Mouse (Mus musculus) heart, embryonic 11.5 days (tissue): ENCODE data around the gene Cpeb4. TPM values are rescaled to one million over a fixed set of nuclear protein-coding genes. Genes with fewer than 3 reads are reported as not detected.

Source experiments
- ATAC-seq: fragments of 200-750 bp; cut with Nextera tagmentation; replicated peaks from 2 replicates; pipeline ENCODE4 v1.8.0; 2017; ENCODE audit warnings: moderate library complexity; ENCODE audit not compliant: insufficient number of reproducible peaks, low FRiP score, low TSS enrichment
- H3K27ac ChIP-seq: fragments of 300-500 bp; sonication (generic); 2 replicates; pipeline ENCODE4 v1.5.1; 2014; ENCODE audit warnings: mild to moderate bottlenecking, low read depth, low read length
- H3K27me3 ChIP-seq: fragments of 300-500 bp; sonication (generic); 2 replicates; pipeline ENCODE4 v1.6.1; 2014; ENCODE audit warnings: mild to moderate bottlenecking, low read length, mixed read lengths; ENCODE audit not compliant: control insufficient read depth, insufficient read depth
- H3K36me3 ChIP-seq: fragments of 300-500 bp; sonication (generic); 2 replicates; pipeline ENCODE4 v1.6.1; 2014; ENCODE audit warnings: mild to moderate bottlenecking, low read length, moderate library complexity, mixed read lengths; ENCODE audit not compliant: control insufficient read depth, insufficient read depth
- H3K4me1 ChIP-seq: fragments of 300-500 bp; sonication (generic); 2 replicates; pipeline ENCODE4 v1.6.1; 2014; ENCODE audit warnings: low read length; ENCODE audit not compliant: control insufficient read depth, insufficient read depth
- H3K4me2 ChIP-seq: fragments of 300-500 bp; sonication (generic); 2 replicates; pipeline ENCODE4 v1.6.1; 2014; ENCODE audit warnings: mild to moderate bottlenecking, moderate library complexity
- H3K4me3 ChIP-seq: fragments of 300-500 bp; sonication (generic); 2 replicates; pipeline ENCODE4 v1.5.1; 2014; ENCODE audit warnings: low read depth, low read length
- H3K9ac ChIP-seq: fragments of 300-500 bp; sonication (generic); 2 replicates; pipeline ENCODE4 v1.6.1; 2014; ENCODE audit warnings: mild to moderate bottlenecking, low read depth, low read length, moderate library complexity
- H3K9me3 ChIP-seq: fragments of 300-500 bp; sonication (generic); replicated peaks from 2 replicates; pipeline ENCODE4 v1.6.1; 2016; ENCODE audit warnings: low read length; ENCODE audit not compliant: control insufficient read depth
- WGBS: fragments of 180-500 bp; shearing (Covaris S2); extraction: QIAGEN DNeasy Blood & Tissue Kit; methylation state at CpG from one replicate; pipeline ENCODE4 v1.1.7; 2014; ENCODE audit not compliant: insufficient replicate concordance; 5-methylcytosine and 5-hydroxymethylcytosine counted together
- polyA plus RNA-seq: library from polyadenylated mRNA; unstranded; fragments of >200 nt; fragmentation: Nextera tagmentation; extraction: Ambion mirVana; gene quantifications from 2 replicates; pipeline ENCODE4 v1.2.1, GENCODE M21; 2014

Gene Cpeb4
- polyA plus RNA-seq, 1 experiment from 2014 or later = 15.5 TPM

DNA sequence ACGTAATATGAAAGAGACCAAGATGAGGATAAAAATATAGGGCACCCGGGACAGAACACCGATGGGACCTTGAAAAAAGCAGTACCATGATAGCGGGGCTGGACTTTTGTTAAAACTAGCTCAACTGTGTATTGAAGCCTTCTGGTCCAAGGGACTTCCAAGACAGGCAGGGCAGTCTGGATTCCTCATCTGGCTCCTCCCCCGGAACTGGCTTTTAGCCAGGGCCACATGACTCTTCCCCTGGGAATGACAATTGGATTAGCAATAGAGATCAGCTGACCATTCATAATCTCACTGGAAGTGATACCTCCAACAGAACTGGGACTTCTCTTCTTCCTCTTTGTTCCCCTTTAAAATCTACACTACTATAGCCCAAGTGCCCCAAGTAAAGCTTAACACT, 21.0 kb upstream of the Cpeb4 start:
- no peak for ATAC-seq
- H3K9ac ChIP-seq = no peak overlapping the region
- H3K4me3 ChIP-seq = no peak overlapping the region
- 79% methylated on average over 5 of the region's 5 CpGs for WGBS
- H3K4me1 ChIP-seq = no peaks in the 10 kb centered on the region
- H3K27ac ChIP-seq = no peak overlapping the region
- H3K36me3 ChIP-seq = no peaks in the 10 kb centered on the region
- no peak overlapping the region for H3K4me2 ChIP-seq
- no peaks in the 10 kb centered on the region for H3K27me3 ChIP-seq
- no peaks in the 10 kb centered on the region for H3K9me3 ChIP-seq

- Histone ChIP-seq H3K4me2 (no peak overlapping the region), H3K9ac (no peak overlapping the region)
- ATAC-seq = no peak
These were observed 20.1 kb upstream of the Cpeb4 start for GRCm38 (mm10) chr11:31851702-31852560.

GRCm38 (mm10) chr11:31854955-31855354, 17.1 kb upstream of the Cpeb4 start:
- 73% methylated on average over 5 of the region's 5 CpGs for WGBS
- H3K4me3 ChIP-seq = no peak overlapping the region
- no peaks in the 10 kb centered on the region for H3K4me1 ChIP-seq
- ATAC-seq = no peak
- no peak overlapping the region for H3K27ac ChIP-seq
- H3K9ac ChIP-seq = no peak overlapping the region
- H3K27me3 ChIP-seq = no peaks in the 10 kb centered on the region
- no peak overlapping the region for H3K4me2 ChIP-seq
- H3K9me3 ChIP-seq = no peaks in the 10 kb centered on the region
- no peaks in the 10 kb centered on the region for H3K36me3 ChIP-seq

More at GRCm38 (mm10) chr11:31851702-31852560, 20.1 kb upstream of the Cpeb4 start:
- no peaks in the 10 kb centered on the region for H3K9me3 ChIP-seq
- no peak overlapping the region for H3K4me3 ChIP-seq
- H3K36me3 ChIP-seq = no peaks in the 10 kb centered on the region
- no peaks in the 10 kb centered on the region for H3K4me1 ChIP-seq
- H3K27ac ChIP-seq = no peak overlapping the region
- no peaks in the 10 kb centered on the region for H3K27me3 ChIP-seq
- 80% methylated on average over 4 of the region's 4 CpGs for WGBS

- Histone ChIP-seq H3K36me3 (no peaks in the 10 kb centered on the region), H3K4me1 (no peaks in the 10 kb centered on the region), H3K27me3 (no peaks in the 10 kb centered on the region), H3K4me2 (no peak overlapping the region), H3K9ac (no peak overlapping the region), H3K4me3 (no peak overlapping the region), H3K9me3 (no peaks in the 10 kb centered on the region), H3K27ac (no peak overlapping the region)
- ATAC-seq = no peak
- 91% methylated on average over 4 of the region's 4 CpGs for WGBS
These were observed 14.5 kb upstream of the Cpeb4 start for GRCm38 (mm10) chr11:31857479-31857878.

- Histone ChIP-seq H3K9ac (0 out of 2 replicates have a peak overlapping the region, but pooled peaks have one; percentile 16), H3K27ac (peak overlapping the region; percentile 58), H3K36me3 (no peaks in the 10 kb centered on the region), H3K27me3 (no peaks in the 10 kb centered on the region), H3K4me2 (no peak overlapping the region), H3K9me3 (no peaks in the 10 kb centered on the region), H3K4me3 (no peak overlapping the region), H3K4me1 (no peaks in the 10 kb centered on the region)
- ATAC-seq = peak; percentile 91
- WGBS = 69% methylated on average over 6 of the region's 6 CpGs
These were observed 10.7 kb upstream of the Cpeb4 start for GRCm38 (mm10) chr11:31861149-31861890.

DNA sequence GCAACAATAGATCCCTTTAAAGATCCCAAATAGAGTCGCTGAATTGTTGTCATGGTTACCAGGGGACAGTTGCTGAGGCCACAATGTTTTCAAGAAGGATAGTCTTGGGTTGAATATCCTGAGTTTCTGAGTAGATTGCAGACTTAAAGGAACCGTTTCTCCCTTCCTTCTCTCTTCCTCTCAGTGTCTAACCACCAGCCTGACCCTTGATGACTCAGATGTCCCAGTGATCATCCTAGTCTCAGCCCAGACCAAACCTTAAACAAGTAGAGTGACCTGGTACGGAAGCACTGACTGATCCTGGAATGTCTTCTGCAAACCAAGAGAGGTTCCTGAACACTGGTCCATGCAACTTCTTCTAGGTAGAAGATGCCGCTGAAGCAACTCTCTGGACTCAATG, 4.0 kb upstream of the Cpeb4 start:
- Histone ChIP-seq H3K36me3 (no peaks in the 10 kb centered on the region), H3K4me2 (no peak overlapping the region)
- 74% methylated on average over 4 of the region's 4 CpGs for WGBS

DNA sequence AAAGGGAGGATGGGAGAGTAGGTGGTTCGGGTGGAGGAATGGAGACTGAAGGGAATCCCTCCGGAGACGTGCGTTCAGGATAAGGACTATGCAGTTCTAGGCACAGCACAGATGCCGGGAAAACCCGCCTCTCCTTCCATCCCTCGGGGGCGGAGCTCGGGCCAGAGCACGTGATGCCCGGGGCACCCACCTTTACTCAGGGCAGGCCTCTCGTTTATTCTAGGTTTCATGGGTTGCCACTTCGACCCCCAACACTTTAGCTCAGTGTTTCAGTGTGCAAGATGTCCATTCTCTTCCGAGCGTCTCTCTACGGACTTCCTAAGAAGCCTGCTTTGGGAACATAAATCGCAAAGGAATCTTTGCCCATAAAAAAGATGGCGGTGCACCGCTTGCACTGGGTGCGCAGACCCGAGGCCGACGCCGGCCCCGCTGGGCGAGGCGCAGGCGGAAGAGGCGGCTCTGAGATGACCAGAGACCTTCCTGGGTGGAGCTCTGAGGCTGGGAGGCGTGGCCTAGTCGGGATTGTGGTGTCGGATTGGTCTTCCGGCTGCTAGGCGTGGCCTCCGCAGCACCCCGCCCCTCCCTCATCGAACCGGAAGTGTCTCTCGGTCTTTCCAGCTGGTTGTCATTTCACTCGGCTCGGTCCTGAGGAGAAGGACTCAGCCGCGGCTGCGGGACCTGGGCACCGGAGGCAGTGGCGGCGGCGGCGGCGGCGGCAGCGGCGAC, 1.6 kb upstream of the Cpeb4 start:
- Histone ChIP-seq H3K9me3 (no peaks in the 10 kb centered on the region), H3K36me3 (no peaks in the 10 kb centered on the region), H3K27ac (peak overlapping the region; percentile 93), H3K4me1 (peaks cover 8% of the 10 kb centered on the region; the same call in 1 of the 2 replicates), H3K4me3 (peak overlapping the region; percentile 93), H3K27me3 (no peaks in the 10 kb centered on the region), H3K9ac (peak overlapping the region; percentile 93), H3K4me2 (peak overlapping the region; percentile 69)
- peak; percentile 99 for ATAC-seq
- under 1% methylated on average over 51 of the region's 53 CpGs for WGBS

More for the DNA sequence above, 4.0 kb upstream of the Cpeb4 start:
- H3K4me1 ChIP-seq = peaks cover 3% of the 10 kb centered on the region; the same call in 1 of the 2 replicates
- H3K27ac ChIP-seq = no peak overlapping the region
- ATAC-seq = no peak
- no peak overlapping the region for H3K4me3 ChIP-seq
- no peak overlapping the region for H3K9ac ChIP-seq
- no peaks in the 10 kb centered on the region for H3K9me3 ChIP-seq
- H3K27me3 ChIP-seq = no peaks in the 10 kb centered on the region

GRCm38 (mm10) chr11:31871135-31871541, 873 bp upstream of the Cpeb4 start:
- 0% methylated on average over 18 of the region's 21 CpGs for WGBS
- H3K4me3 ChIP-seq = peak overlapping the region; percentile 93
- H3K27me3 ChIP-seq = no peaks in the 10 kb centered on the region
- no peak for ATAC-seq
- peak overlapping the region; percentile 77 for H3K27ac ChIP-seq
- no peaks in the 10 kb centered on the region for H3K9me3 ChIP-seq
- peaks cover 8% of the 10 kb centered on the region; the same call in 1 of the 2 replicates for H3K4me1 ChIP-seq
- H3K4me2 ChIP-seq = peak overlapping the region; percentile 69
- peak overlapping the region; percentile 93 for H3K9ac ChIP-seq
- no peaks in the 10 kb centered on the region for H3K36me3 ChIP-seq
